Mouse (Mus musculus): ENCODE measurements around the gene Col23a1. TPM values are rescaled to one million over a fixed set of nuclear protein-coding genes. Genes with fewer than 3 reads are reported as not detected.
A peak's percentile ranks its signal among the peaks of the same experiment; 100 is the strongest.
"Not testable (repeated sequence)": the region's sequence is repeated elsewhere in the genome, so short reads cannot be mapped to it uniquely, and the experiment has no call there.

The Col23a1 gene
- polyA plus RNA-seq, 1 experiment, result 10.3 TPM

GRCm38 (mm10) chr11:51605602-51606446, 316.1 kb downstream of the Col23a1 start:
- H3K4me2 ChIP-seq (ENCODE audit: low read depth), result peak overlapping the region; percentile 96
- H3K36me3 ChIP-seq (ENCODE audit: control insufficient read depth, insufficient read depth), result peaks cover 46% of the 10 kb centered on the region
- H3ac ChIP-seq (ENCODE audit: control insufficient read depth, insufficient read length), result peak overlapping the region; percentile 85
- H3K27me3 ChIP-seq (ENCODE audit: control insufficient read depth, insufficient read depth, insufficient read length), result no peaks in the 10 kb centered on the region
- H3K79me2 ChIP-seq (ENCODE audit: control insufficient read depth, insufficient read depth), result peaks cover 53% of the 10 kb centered on the region
- H3K4me3 ChIP-seq, result peak overlapping the region; percentile 67
- no peak for TF ChIP-seq MYOD1 (IDR thresholded peaks at IDR 0.05; ENCODE audit: control insufficient read depth in 1 of 3, insufficient read length in 2 of 3, low read depth in 2 of 3)
- TF ChIP-seq TCF12 (IDR thresholded peaks at IDR 0.05; ENCODE audit: insufficient read depth, poor library complexity, severe bottlenecking), result no peak
- TF ChIP-seq POLR2AphosphoS2 (IDR thresholded peaks at IDR 0.05; ENCODE audit: insufficient read length, low read depth), result peak; percentile 56
- no peak for TF ChIP-seq USF1 (IDR thresholded peaks at IDR 0.05; ENCODE audit: low read depth)
- peak in 1 of 3 experiments; percentile 16 for TF ChIP-seq MYOG (IDR thresholded peaks at IDR 0.05; ENCODE audit: control insufficient read depth in 1 of 3, insufficient read depth in 1 of 3, insufficient read length in 2 of 3, low read depth in 2 of 3)
- TF ChIP-seq MAX (IDR thresholded peaks at IDR 0.05; ENCODE audit: low read depth), result no peak
- peak; percentile 42 for TF ChIP-seq E2F4 (IDR thresholded peaks at IDR 0.05; ENCODE audit: insufficient read depth)
- TF ChIP-seq REST (IDR thresholded peaks at IDR 0.05; ENCODE audit: insufficient read depth, insufficient read length), result no peak
- TF ChIP-seq POLR2A (IDR thresholded peaks at IDR 0.05; ENCODE audit: insufficient read length, low read depth), result peak; percentile 54
- TF ChIP-seq SRF (IDR thresholded peaks at IDR 0.05; ENCODE audit: control insufficient read depth, insufficient read length, low read depth), result no peak

GRCm38 (mm10) chr11:51606447-51607095, 316.9 kb downstream of the Col23a1 start, which contains the start of gene Hnrnpab:
Gene Hnrnpab (minus strand): TSS chr11:51606847.
- Histone ChIP-seq H3K4me2 (ENCODE audit: low read depth) (peak within 1 kb of the TSS; percentile 96), H3K36me3 (ENCODE audit: control insufficient read depth, insufficient read depth) (peaks cover 39% of the 10 kb centered on the region), H3ac (ENCODE audit: control insufficient read depth, insufficient read length) (peak within 1 kb of the TSS; percentile 85), H3K27me3 (ENCODE audit: control insufficient read depth, insufficient read depth, insufficient read length) (no peaks in the 10 kb centered on the region), H3K4me3 (peak within 1 kb of the TSS; percentile 67), H3K79me2 (ENCODE audit: control insufficient read depth, insufficient read depth) (peaks cover 48% of the 10 kb centered on the region)
- TF ChIP-seq E2F4 (IDR thresholded peaks at IDR 0.05; ENCODE audit: insufficient read depth), result peak; percentile 82
- peak in 1 of 3 experiments; percentile 34 for TF ChIP-seq MYOD1 (IDR thresholded peaks at IDR 0.05; ENCODE audit: control insufficient read depth in 1 of 3, insufficient read length in 2 of 3, low read depth in 2 of 3)
- peak; percentile 94 for TF ChIP-seq POLR2AphosphoS2 (IDR thresholded peaks at IDR 0.05; ENCODE audit: insufficient read length, low read depth)
- no peak for TF ChIP-seq MYOG (IDR thresholded peaks at IDR 0.05; ENCODE audit: control insufficient read depth in 1 of 3, insufficient read depth in 1 of 3, insufficient read length in 2 of 3, low read depth in 2 of 3)
- no peak for TF ChIP-seq CEBPB (IDR thresholded peaks at IDR 0.05; ENCODE audit: insufficient read depth, poor library complexity, severe bottlenecking)
- TF ChIP-seq REST (IDR thresholded peaks at IDR 0.05; ENCODE audit: insufficient read depth, insufficient read length), result peak; percentile 10
- no peak for TF ChIP-seq USF1 (IDR thresholded peaks at IDR 0.05; ENCODE audit: low read depth)
- no peak for TF ChIP-seq SRF (IDR thresholded peaks at IDR 0.05; ENCODE audit: control insufficient read depth, insufficient read length, low read depth)
- TF ChIP-seq POLR2A (IDR thresholded peaks at IDR 0.05; ENCODE audit: insufficient read length, low read depth), result peak; percentile 99
- TF ChIP-seq TCF12 (IDR thresholded peaks at IDR 0.05; ENCODE audit: insufficient read depth, poor library complexity, severe bottlenecking), result no peak
- TF ChIP-seq MAX (IDR thresholded peaks at IDR 0.05; ENCODE audit: low read depth), result no peak
- no peak for TF ChIP-seq TCF3 (IDR thresholded peaks at IDR 0.05; ENCODE audit: insufficient read length, low read depth)

DNA sequence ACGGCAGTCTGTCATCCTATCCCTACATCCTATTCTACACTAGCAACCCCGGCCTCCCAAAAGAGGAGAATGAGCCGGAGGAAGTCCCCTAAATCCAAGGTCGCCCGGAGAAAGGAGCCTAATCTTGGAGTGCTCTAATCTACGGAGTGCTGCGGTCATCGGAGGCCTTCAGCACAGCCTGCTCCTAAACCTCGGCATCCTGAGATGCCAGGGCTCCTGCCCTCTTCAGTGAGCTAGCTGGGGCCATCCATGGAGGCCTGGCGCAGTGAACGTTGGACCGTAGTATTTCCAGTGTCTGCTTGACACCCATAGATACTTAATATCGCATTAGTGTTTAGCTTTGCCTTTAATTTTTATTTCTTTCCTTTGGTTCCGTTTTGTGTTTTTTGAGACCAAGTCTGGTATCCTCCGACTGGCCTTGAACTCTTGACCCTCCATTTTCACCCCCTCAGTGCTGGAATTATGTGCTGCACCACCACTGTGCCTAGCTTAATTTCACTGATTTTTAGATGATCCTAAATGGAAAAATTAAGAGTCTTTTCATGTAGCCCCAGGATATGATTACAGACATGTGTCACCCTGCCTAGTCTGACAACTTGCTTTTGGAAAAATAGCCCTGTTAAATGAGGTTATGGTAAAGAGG, 317.5 kb downstream of the Col23a1 start:
- Histone ChIP-seq H3K36me3 (ENCODE audit: control insufficient read depth, insufficient read depth) (peaks cover 33% of the 10 kb centered on the region), H3K79me2 (ENCODE audit: control insufficient read depth, insufficient read depth) (peaks cover 42% of the 10 kb centered on the region), H3K27me3 (ENCODE audit: control insufficient read depth, insufficient read depth, insufficient read length) (no peaks in the 10 kb centered on the region), H3ac (ENCODE audit: control insufficient read depth, insufficient read length) (peak overlapping the region; percentile 85), H3K4me3 (peak overlapping the region; percentile 67), H3K4me2 (ENCODE audit: low read depth) (peak overlapping the region; percentile 96)
- TF ChIP-seq TCF12 (IDR thresholded peaks at IDR 0.05; ENCODE audit: insufficient read depth, poor library complexity, severe bottlenecking) (no peak), POLR2AphosphoS2 (IDR thresholded peaks at IDR 0.05; ENCODE audit: insufficient read length, low read depth) (no peak), SRF (IDR thresholded peaks at IDR 0.05; ENCODE audit: control insufficient read depth, insufficient read length, low read depth) (no peak), MYOD1 (IDR thresholded peaks at IDR 0.05; ENCODE audit: control insufficient read depth in 1 of 3, insufficient read length in 2 of 3, low read depth in 2 of 3) (no peak), TCF3 (IDR thresholded peaks at IDR 0.05; ENCODE audit: insufficient read length, low read depth) (no peak), E2F4 (IDR thresholded peaks at IDR 0.05; ENCODE audit: insufficient read depth) (no peak), REST (IDR thresholded peaks at IDR 0.05; ENCODE audit: insufficient read depth, insufficient read length) (no peak)

DNA sequence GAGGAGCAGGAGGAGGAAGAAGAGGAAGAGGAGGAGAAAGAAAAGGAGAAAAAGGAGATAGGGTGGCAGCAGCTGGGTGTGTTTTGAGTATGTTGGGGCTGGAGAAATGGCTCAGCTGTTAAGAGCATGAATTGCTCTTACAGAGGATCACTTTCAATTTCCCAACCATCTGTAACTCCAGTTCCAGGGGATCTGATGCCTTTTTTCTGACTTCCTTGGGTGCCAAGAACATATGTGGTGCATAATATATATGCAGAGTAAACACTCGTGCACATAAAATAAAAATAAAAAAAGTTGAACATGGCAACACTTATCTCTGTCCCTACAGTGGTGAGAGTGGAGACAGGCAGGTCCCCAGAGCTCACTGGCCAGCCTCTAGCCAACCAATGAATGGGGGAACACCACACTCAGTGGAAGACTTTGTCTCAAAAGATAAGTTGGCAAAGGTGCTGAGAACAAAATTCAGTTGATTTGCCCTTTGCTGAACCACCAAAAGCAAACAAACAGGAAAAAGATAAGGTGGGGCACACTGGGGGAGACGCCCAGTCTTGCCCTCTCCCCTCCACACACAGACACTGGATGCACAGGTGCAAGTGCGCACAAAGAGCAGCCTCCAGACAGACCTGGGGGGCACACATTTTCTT, 319.7 kb downstream of the Col23a1 start:
- no peak overlapping the region for H3ac ChIP-seq (ENCODE audit: control insufficient read depth, insufficient read length)
- no peaks in the 10 kb centered on the region for H3K27me3 ChIP-seq (ENCODE audit: control insufficient read depth, insufficient read depth, insufficient read length)
- TF ChIP-seq E2F4 (IDR thresholded peaks at IDR 0.05; ENCODE audit: insufficient read depth) (no peak), MYOG (IDR thresholded peaks at IDR 0.05; ENCODE audit: control insufficient read depth in 1 of 3, insufficient read depth in 1 of 3, insufficient read length in 2 of 3, low read depth in 2 of 3) (no peak), TCF3 (IDR thresholded peaks at IDR 0.05; ENCODE audit: insufficient read length, low read depth) (no peak), MYOD1 (IDR thresholded peaks at IDR 0.05; ENCODE audit: control insufficient read depth in 1 of 3, insufficient read length in 2 of 3, low read depth in 2 of 3) (no peak), CEBPB (IDR thresholded peaks at IDR 0.05; ENCODE audit: insufficient read depth, poor library complexity, severe bottlenecking) (no peak), TCF12 (IDR thresholded peaks at IDR 0.05; ENCODE audit: insufficient read depth, poor library complexity, severe bottlenecking) (no peak), SRF (IDR thresholded peaks at IDR 0.05; ENCODE audit: control insufficient read depth, insufficient read length, low read depth) (no peak)
- H3K79me2 ChIP-seq (ENCODE audit: control insufficient read depth, insufficient read depth), result peaks cover 20% of the 10 kb centered on the region
- H3K4me3 ChIP-seq, result no peak overlapping the region
- H3K4me2 ChIP-seq (ENCODE audit: low read depth), result no peak overlapping the region
- peaks cover 11% of the 10 kb centered on the region for H3K36me3 ChIP-seq (ENCODE audit: control insufficient read depth, insufficient read depth)

DNA sequence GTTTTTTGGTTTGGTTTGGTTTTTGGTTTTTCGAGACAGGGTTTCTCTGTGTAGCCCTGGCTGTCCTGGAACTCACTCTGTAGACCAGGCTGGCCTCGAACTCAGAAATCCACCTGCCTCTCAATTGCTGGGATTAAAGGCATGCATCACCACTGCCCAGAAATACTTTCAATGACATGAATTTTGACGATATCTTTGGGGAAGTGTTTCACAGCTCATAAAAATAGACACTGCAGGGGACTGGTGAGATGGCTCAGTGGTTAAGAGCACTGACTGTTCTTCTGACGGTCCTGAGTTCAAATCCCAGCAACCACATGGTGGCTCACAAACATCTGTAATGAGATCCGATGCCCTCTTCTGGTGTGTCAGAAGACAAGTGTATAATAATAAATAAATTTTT, 320.2 kb downstream of the Col23a1 start:
- H3K36me3 ChIP-seq (ENCODE audit: control insufficient read depth, insufficient read depth), result not testable (repeated sequence)
- H3K79me2 ChIP-seq (ENCODE audit: control insufficient read depth, insufficient read depth), result peaks cover 14% of the 10 kb centered on the region

More for the DNA sequence above, 320.2 kb downstream of the Col23a1 start:
- not testable (repeated sequence) for H3K27me3 ChIP-seq (ENCODE audit: control insufficient read depth, insufficient read depth, insufficient read length); H3ac ChIP-seq (ENCODE audit: control insufficient read depth, insufficient read length); H3K4me2 ChIP-seq (ENCODE audit: low read depth); H3K4me3 ChIP-seq

All from myocyte (in vitro differentiated cells).